Mouse (Mus musculus) limb, embryonic 14.5 days (tissue): ENCODE data around the gene Phlda3. TPM values are rescaled to one million over a fixed set of nuclear protein-coding genes. Genes with fewer than 3 reads are reported as not detected.

Experiments used
- ATAC-seq: fragments of 200-750 bp; cut with Nextera tagmentation; 2 replicates; pipeline ENCODE4 v1.8.0; 2017; ENCODE audit warnings: low read depth, moderate number of reproducible peaks, moderate TSS enrichment; ENCODE audit not compliant: low FRiP score
- DNase-seq: peaks from one replicate; pipeline ENCODE4 v3.0.0-alpha.2; 2015; ENCODE audit warnings: low spot score
- H3K27ac ChIP-seq: fragments of 300-500 bp; sonication (generic); replicated peaks from 2 replicates; pipeline ENCODE4 v1.5.1; 2014; ENCODE audit warnings: low read depth, mild to moderate bottlenecking, low read length, moderate library complexity, mixed read lengths
- H3K27me3 ChIP-seq: fragments of 300-500 bp; sonication (generic); 2 replicates; pipeline ENCODE4 v1.6.1; 2014; ENCODE audit warnings: low read length, mixed read lengths; ENCODE audit not compliant: control insufficient read depth, insufficient read depth
- H3K36me3 ChIP-seq: fragments of 300-500 bp; sonication (generic); 2 replicates; pipeline ENCODE4 v1.6.1; 2014; ENCODE audit warnings: mild to moderate bottlenecking, low read length, moderate library complexity, mixed read lengths; ENCODE audit not compliant: control insufficient read depth, insufficient read depth
- H3K4me1 ChIP-seq: fragments of 300-500 bp; sonication (generic); 2 replicates; pipeline ENCODE4 v1.6.1; 2014; ENCODE audit warnings: antibody characterized with exemption, low read length, mixed read lengths; ENCODE audit not compliant: control insufficient read depth, insufficient read depth
- H3K4me2 ChIP-seq: fragments of 300-500 bp; sonication (generic); replicated peaks from 2 replicates; pipeline ENCODE4 v1.6.1; 2014; ENCODE audit warnings: low read depth, mild to moderate bottlenecking, low read length, moderate library complexity; ENCODE audit not compliant: severe bottlenecking
- H3K4me3 ChIP-seq: fragments of 300-500 bp; sonication (generic); replicated peaks from 2 replicates; pipeline ENCODE4 v1.5.1; 2014; ENCODE audit warnings: low read length
- H3K9ac ChIP-seq: fragments of 300-500 bp; sonication (generic); 2 replicates; pipeline ENCODE4 v1.6.1; 2014; ENCODE audit warnings: mild to moderate bottlenecking, low read depth, low read length, moderate library complexity; ENCODE audit not compliant: severe bottlenecking
- H3K9me3 ChIP-seq: fragments of 300-500 bp; sonication (generic); 2 replicates; pipeline ENCODE4 v1.6.1; 2016; ENCODE audit warnings: low read length; ENCODE audit not compliant: control insufficient read depth
- POLR2A ChIP-seq: fragments of 200-500 bp; IDR thresholded peaks from 2 replicates; pipeline ENCODE4 v1.8.0; 2012; ENCODE audit warnings: inconsistent platforms, mild to moderate bottlenecking, moderate library complexity, borderline replicate concordance; ENCODE audit not compliant: insufficient read depth, insufficient read length; ENCODE audit errors: extremely low read depth
- WGBS: fragments of 180-500 bp; shearing (Covaris S2); extraction: QIAGEN DNeasy Blood & Tissue Kit; methylation state at CpG from one replicate; pipeline ENCODE4 v1.1.7; 2014; 5-methylcytosine and 5-hydroxymethylcytosine counted together
- polyA plus RNA-seq, 2 experiments: library from polyadenylated mRNA; depleted of rRNA in 1 of 2; stranded (reverse) in 1 of 2; unstranded in 1 of 2; fragments of >200 nt; fragmentation: Nextera tagmentation in 1 of 2; extraction: Ambion mirVana in 1 of 2; gene quantifications; 2 replicates each; pipeline versions ENCODE4 v1.2.1 to v1.2.3; 2012 to 2014

The Phlda3 gene
- polyA plus RNA-seq, 2 experiments, result 60.6 to 87.4 TPM

DNA sequence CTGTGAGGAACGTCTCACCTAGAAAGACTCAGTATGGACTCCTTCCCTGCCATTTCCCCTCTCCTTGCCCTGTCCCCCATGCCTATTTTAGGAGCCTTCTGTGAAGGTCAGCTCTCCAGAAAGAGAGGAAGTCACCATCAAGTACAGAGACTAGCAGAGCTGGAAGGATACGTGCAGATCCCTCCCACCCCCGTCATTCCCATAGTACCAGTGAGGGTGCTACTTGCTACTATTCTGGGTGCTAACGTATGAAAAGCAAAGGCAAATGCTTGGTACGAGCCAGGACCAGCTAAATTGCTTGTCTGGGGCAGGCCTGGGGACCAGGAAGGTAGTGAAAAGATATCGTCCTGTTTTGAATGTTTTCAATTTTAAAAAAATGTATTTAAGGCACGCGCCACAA is 8.6 kb upstream of the Phlda3 start:
- Histone ChIP-seq H3K4me1 (0 out of 2 replicates have a peak, but pooled peaks cover 2% of the 10 kb centered on the region), H3K27ac (no peak overlapping the region), H3K4me2 (no peak overlapping the region), H3K9ac (no peak overlapping the region), H3K27me3 (no peaks in the 10 kb centered on the region), H3K36me3 (no peaks in the 10 kb centered on the region), H3K4me3 (no peak overlapping the region), H3K9me3 (no peaks in the 10 kb centered on the region)
- ATAC-seq, result no peak
- no peak for TF ChIP-seq POLR2A
- 67% methylated on average over 8 of the region's 8 CpGs for WGBS
- DNase-seq, result no peak

DNA sequence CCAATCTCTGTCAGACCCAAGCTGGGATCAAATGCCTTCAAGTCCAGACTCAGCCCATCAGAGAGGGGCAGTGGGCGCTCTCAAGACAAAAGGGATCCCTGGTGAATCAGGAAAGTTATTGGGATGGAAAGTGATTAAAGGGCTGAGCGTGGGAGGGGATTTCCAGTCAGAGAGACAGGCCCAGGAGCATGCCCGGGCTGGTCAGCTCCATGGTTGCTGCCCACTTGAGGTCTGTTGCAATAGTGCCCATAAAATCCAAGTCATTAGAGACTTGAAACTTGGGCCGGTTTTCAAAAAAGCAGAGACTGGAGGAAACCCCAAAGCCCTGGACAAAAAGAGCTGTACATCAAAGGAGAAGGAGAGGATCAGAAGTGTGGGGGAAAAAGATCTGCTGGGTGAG is 6.2 kb upstream of the Phlda3 start:
- Histone ChIP-seq H3K27me3 (no peaks in the 10 kb centered on the region), H3K9ac (no peak overlapping the region), H3K4me3 (no peak overlapping the region), H3K36me3 (no peaks in the 10 kb centered on the region), H3K27ac (no peak overlapping the region), H3K4me1 (peaks cover 2% of the 10 kb centered on the region; the same call in 1 of the 2 replicates), H3K9me3 (no peaks in the 10 kb centered on the region), H3K4me2 (no peak overlapping the region)
- whole genome bisulfite sequencing, result 53% methylated on average over 4 of the region's 4 CpGs
- no peak for TF ChIP-seq POLR2A
- no peak for DNase-seq
- ATAC-seq, result no peak

DNA sequence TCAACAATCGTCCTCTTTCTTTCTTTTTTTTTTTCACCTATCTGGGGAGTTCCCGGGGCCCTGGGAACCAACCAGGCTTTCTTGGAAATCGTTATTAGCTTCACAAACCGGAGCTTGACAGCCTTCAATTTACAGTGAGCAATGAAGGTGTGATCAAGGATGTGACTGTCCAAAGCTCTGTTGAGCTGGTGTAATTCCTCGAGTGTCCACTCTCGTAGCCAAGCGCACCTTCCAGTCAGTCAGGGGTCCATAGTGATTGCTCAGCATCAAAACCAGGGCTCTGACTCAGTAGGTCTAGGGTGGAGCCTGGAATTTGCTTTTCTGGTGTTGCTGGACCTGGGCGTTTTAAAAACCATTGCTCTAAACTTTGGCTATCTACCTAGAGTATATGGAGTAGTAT is 5.7 kb upstream of the Phlda3 start:
- DNase-seq (no peak), ATAC-seq (no peak)
- Histone ChIP-seq H3K36me3 (no peaks in the 10 kb centered on the region), H3K9ac (no peak overlapping the region), H3K4me1 (peaks cover 2% of the 10 kb centered on the region), H3K27me3 (no peaks in the 10 kb centered on the region), H3K4me2 (no peak overlapping the region), H3K4me3 (no peak overlapping the region), H3K27ac (no peak overlapping the region), H3K9me3 (no peaks in the 10 kb centered on the region)
- no peak for TF ChIP-seq POLR2A
- 51% methylated on average over 7 of the region's 8 CpGs for WGBS

DNA sequence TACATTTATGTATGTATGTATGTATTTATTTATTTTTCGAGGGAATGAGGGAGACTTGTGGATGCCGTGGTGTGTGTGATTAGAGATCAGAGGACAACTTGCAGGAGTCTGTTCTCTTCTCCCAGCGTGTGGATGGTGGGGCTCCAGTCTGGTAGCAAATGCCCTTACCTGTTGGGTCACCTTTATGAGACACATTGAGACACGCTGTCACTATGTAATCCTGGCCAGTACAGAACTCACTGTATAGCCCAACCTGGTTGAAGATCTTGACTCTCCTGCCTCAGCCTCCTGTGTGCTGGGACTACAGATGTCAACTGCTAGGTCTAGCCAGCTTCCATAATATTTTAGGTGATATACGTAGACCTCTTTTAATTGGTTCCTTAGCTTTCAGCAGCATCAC is 4.2 kb upstream of the Phlda3 start:
- H3K9me3 ChIP-seq, result no peaks in the 10 kb centered on the region
- WGBS, result 86% methylated on average over 5 of the region's 5 CpGs
- no peak overlapping the region for H3K4me2 ChIP-seq
- no peak overlapping the region for H3K4me3 ChIP-seq
- TF ChIP-seq POLR2A, result no peak
- DNase-seq, result no peak
- no peak for ATAC-seq
- H3K4me1 ChIP-seq, result peaks cover 6% of the 10 kb centered on the region
- no peaks in the 10 kb centered on the region for H3K36me3 ChIP-seq
- no peaks in the 10 kb centered on the region for H3K27me3 ChIP-seq
- H3K27ac ChIP-seq, result no peak overlapping the region
- no peak overlapping the region for H3K9ac ChIP-seq

DNA sequence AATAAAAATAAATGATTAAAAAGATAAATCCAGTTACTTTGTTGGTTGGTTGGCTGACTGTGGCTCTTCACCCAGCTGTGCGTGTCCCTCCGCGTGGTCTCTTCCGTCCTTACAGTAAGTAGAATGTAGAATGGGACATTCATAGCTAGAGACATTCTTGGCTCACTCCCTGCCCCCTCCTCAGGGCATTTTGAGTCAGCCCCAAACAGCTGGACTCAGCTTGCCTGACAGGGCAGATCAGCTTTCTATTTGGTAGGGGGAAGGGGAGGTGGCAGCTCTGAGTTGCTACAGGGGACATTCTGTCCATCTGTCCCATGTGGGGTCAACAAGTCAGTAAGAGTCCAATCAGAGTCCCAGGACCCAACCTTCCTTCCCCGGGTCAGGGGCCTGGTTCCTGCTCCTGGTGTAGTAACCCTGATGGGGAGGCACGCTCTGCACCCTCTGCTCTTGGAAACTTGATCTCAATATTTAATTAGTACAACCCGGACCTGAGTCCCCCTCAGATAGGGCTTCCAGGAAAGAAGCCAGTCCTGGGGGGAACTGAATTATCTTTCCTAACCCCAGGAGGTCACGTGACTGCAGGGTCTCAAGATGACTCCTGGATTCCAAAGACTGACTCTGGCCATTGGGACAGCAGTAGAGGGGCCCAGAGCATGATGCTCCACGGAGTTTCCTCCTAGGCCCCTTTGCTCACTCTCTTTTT is 2.3 kb upstream of the Phlda3 start:
- peak; percentile 60 for DNase-seq
- 68% methylated on average over 9 of the region's 9 CpGs for WGBS
- no peaks in the 10 kb centered on the region for H3K27me3 ChIP-seq

More for the DNA sequence above, 2.3 kb upstream of the Phlda3 start:
- no peaks in the 10 kb centered on the region for H3K9me3 ChIP-seq
- H3K36me3 ChIP-seq, result peaks cover 5% of the 10 kb centered on the region
- no peak overlapping the region for H3K4me2 ChIP-seq
- peak; percentile 24; the same call in 1 of the 2 replicates for ATAC-seq
- H3K9ac ChIP-seq, result no peak overlapping the region
- H3K27ac ChIP-seq, result no peak overlapping the region
- no peak overlapping the region for H3K4me3 ChIP-seq
- H3K4me1 ChIP-seq, result peaks cover 20% of the 10 kb centered on the region
- TF ChIP-seq POLR2A, result no peak
